Mouse (Mus musculus): ENCODE measurements around the gene Ms4a4b.

DNA sequence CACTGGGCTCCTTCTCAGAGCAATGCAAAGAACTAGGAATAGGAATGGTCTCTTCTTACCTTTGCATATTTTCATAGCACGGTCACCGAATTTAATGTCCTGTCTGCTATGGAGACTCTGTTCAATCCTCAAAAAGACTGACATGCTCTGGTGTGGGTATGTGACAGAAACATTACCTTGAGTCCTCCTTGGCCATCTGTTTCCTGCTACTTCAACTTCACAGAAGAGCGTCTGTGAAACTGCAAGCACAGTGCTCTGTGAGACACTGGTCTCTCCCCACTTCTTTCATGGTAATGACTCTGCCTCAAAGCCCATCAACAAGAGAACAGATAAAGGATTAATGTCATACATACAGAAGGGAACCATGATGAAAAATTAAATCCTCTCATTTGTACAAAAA is 41.0 kb downstream of the Ms4a4b start:
- TF ChIP-seq POLR2A (IDR thresholded peaks at IDR 0.05; ENCODE audit: low read depth, low read length): peak; percentile 92
- TF ChIP-seq CTCF (IDR thresholded peaks at IDR 0.05; ENCODE audit: extremely low read depth, insufficient read depth, insufficient read length, insufficient replicate concordance): no peak
